Mouse (Mus musculus): Measurements from ENCODE around the gene Wdr73. TPM values are rescaled to one million over a fixed set of nuclear protein-coding genes. Genes with fewer than 3 reads are reported as not detected.

The Wdr73 gene
- total RNA-seq, 2 experiments from 2014 or later = 6.3 to 7.6 TPM

Other genes with a start within 250 kb of the Wdr73 start
- 10 to 100 TPM; 16.2 to 20.1 TPM for gene Crtc3, start 212.4 kb downstream of the Wdr73 start, total RNA-seq (2021)
- gene Iqgap1, start 75.3 kb downstream of the Wdr73 start, total RNA-seq (2021) = 10 to 100 TPM; 60.2 to 61.0 TPM
- 1 to 10 TPM; 5.2 to 7.0 TPM for gene Zscan2, start 40.3 kb downstream of the Wdr73 start, total RNA-seq (2021)
- 1 to 10 TPM; 5.8 to 8.2 TPM for gene Nmb, start 3.8 kb upstream of the Wdr73 start, total RNA-seq (2021)
- gene Sec11a, start 46.5 kb upstream of the Wdr73 start, total RNA-seq (2021) = 10 to 100 TPM; 50.2 to 61.5 TPM
- gene Zfp592, start 92.4 kb upstream of the Wdr73 start, total RNA-seq (2021) = 10 to 100 TPM; 21.5 to 22.1 TPM
- gene Alpk3, start 156.3 kb upstream of the Wdr73 start, total RNA-seq (2021) = 10 to 100 TPM; 81.4 to 86.0 TPM
- gene Slc28a1, start 213.5 kb upstream of the Wdr73 start, total RNA-seq (2021) = under 1 TPM; 0.33 to 0.34 TPM

Measured in heart, postnatal 14 days (tissue).